8 mouse cellular contexts compared by ENCODE assay signal in the genomic region with DNA sequence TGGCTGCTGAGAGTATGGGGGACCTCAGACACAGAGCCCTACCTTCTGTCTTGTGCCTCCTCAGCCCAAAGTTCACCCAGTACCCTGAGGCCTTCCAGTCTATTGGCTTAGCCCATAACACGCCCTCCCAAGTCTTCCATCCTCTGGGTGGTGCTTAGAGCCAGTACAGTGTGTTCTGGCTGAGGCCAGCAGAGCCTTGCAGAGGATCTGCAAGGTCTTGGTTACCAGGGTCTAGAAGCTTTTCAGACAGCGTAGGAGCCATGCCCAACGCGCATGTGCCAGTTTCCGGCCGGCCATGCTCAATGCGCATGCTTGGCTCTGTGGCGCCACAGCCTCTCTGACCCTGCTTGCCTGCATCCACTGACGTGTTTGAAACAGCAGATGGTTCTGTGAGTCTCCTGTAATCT.
DNase-seq lines count a peak whose midpoint lies in the region; ATAC-seq and TF ChIP-seq lines count a peak whose summit lies in the region.

No protein-coding gene starts in this region.

- H3K27ac ChIP-seq in testis, adult 2 months (ENCODE audit: control insufficient read depth, insufficient read depth, low read depth, low read length), result peak overlapping the region; percentile 69

- no peaks in the 10 kb centered on the region for H3K36me3 ChIP-seq in testis, adult 2 months (ENCODE audit: control insufficient read depth, insufficient read depth, low read length)

- no peak; the same call in 1 of the 2 replicates for TF ChIP-seq POLR2A in testis, adult 2 months (IDR thresholded peaks at IDR 0.05; ENCODE audit: control insufficient read depth, low read depth, low read length)

- no peaks in the 10 kb centered on the region for H3K27me3 ChIP-seq in testis, adult 2 months (ENCODE audit: control insufficient read depth, insufficient read depth, low read length)

- peaks cover 10% of the 10 kb centered on the region for H3K4me1 ChIP-seq in testis, adult 2 months (ENCODE audit: control insufficient read depth, insufficient read depth, low read length)

- peak; percentile 38 for ATAC-seq in frontal cortex, adult (ENCODE audit: low TSS enrichment)

- DNase-seq in frontal cortex, postnatal 10 days (ENCODE audit: low spot score in 2 of 2), result no peak
- DNase-seq in adipocyte (ENCODE audit: low spot score), result peak; percentile 66
- peak; percentile 76 for DNase-seq in fat pad, adult 2 months (ENCODE audit: extremely low read depth, low read depth, low spot score)
- DNase-seq in layer of hippocampus, postnatal 10 days (ENCODE audit: low spot score in 2 of 2), result peak; percentile 65 to 72
- no peak for DNase-seq in embryo, embryonic 9.5 days (ENCODE audit: extremely low spot score)
- no peak for DNase-seq in thymus, adult 18-20 months

- no peak for TF ChIP-seq CTCF in testis, adult 2 months (IDR thresholded peaks at IDR 0.05; ENCODE audit: control insufficient read depth, insufficient read depth, insufficient replicate concordance, low read depth, low read length)

- no peak overlapping the region for H3K4me3 ChIP-seq in testis, adult 2 months (ENCODE audit: control insufficient read depth, low read depth, low read length)

Comparison
In these comparisons a context has a peak if more than half of its experiments do, and no peak if none do; other contexts are left out.
1. DNase-seq: peak in adipocyte (single experiment), fat pad, adult 2 months (single experiment) and layer of hippocampus, postnatal 10 days (2 of 2); none in frontal cortex, postnatal 10 days (0 of 2), embryo, embryonic 9.5 days (single experiment) and thymus, adult 18-20 months (0 of 2).